Mouse (Mus musculus) urinary bladder, postnatal 10 days (tissue): Measurements from ENCODE around the gene Scrt2.

Source experiments
- DNase-seq: peaks from one replicate; pipeline ENCODE4 v3.0.0; 2022; ENCODE audit warnings: low spot score

Scrt2 gene

DNA sequence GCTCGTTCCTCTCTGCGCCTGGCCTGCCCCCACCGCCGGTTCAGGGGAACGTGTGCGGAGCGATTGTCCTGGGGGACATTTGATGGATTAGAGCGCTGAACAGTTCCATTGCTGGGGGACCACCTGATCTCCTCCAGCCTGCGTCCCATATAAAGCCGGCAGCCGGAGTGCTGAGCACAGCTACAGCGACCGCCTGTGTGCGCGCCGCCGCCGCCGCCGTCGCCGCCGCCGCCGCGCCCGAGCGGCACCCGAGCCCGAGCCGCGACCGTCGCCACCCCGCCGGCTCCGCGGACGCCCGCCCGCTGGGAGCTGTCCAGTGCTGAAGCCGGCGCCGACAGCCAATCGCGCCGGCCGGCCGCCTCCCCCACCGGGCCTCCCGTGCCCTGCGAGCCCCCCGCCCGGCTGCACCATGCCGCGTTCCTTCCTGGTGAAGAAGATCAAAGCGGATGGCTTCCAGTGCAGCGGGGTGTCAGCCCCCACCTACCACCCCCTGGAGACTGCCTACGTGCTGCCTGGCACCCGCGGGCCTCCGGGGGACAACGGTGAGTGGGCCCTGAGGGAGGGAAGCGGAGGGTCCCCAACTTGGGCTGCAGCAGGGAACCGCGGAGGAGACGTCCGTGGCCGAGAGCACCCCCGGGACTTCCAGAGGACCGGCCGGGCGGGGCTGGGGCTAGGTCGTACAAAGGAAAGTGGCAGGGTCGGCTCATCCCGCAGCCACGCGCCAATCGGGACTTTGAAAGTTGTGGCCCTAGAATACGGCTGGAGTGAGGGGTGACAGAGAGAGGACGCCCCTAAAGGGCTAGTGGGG is 516 bp downstream of the Scrt2 start:
- peak; percentile 51 for DNase-seq

DNA sequence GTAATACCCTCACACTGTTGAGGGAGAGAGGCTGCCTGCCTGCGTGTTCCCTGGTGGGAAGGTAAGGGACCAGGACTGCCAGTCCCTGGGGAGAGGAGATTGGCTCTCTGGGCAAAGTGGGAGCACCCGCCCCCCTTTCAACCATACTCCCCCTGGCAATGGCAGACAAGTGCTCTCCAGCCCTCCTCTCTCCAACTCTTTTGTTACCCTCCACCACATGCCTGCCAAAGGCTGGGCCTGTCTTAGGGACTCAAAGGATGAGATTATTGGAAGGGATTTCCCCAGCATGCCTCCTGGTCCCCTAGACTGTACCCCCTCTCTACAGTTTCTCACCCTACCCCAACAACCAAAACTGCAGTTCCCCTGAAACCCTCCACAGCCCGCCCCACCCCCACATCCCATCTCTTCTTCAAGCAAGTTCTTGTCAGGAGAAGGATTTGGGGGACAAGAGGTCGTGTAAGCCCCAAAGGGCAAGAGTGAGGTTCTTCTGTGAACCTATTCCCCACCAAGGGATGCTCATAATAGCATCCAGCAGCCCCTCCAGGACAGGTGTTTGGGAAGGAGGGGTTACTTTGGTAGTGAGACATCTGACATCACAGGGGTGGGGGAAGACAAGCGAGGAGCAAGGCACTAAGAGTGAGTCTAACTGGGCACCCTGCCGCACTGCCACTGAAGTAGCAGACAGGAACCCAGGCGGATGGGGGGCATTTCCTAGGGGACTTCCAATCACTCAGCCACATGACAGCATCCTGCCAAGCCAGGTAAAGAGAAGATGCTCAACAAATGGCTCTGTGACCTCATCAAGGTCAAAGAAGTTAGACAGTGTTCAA is 1.3 kb downstream of the Scrt2 start:
- no peak for DNase-seq

DNA sequence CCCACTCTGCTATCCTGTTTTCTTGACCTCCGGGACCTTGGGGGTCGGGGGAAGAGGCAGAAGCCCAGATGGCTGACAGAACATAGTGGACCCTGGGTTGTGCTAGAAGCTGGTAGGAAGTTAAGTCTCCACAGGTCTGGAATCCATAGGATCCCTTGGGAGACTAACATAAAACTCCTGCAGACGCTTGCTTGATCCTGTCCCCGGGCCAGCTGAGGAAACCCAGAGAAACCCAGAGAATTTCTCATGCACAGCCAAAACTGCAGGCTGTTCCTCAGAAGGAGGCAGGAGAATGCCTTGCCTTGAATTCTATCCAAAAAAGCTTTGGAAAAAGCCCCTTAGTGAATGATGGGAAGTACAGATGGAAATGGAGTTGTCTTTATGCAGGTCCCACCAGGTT is 2.1 kb downstream of the Scrt2 start:
- no peak for DNase-seq

DNA sequence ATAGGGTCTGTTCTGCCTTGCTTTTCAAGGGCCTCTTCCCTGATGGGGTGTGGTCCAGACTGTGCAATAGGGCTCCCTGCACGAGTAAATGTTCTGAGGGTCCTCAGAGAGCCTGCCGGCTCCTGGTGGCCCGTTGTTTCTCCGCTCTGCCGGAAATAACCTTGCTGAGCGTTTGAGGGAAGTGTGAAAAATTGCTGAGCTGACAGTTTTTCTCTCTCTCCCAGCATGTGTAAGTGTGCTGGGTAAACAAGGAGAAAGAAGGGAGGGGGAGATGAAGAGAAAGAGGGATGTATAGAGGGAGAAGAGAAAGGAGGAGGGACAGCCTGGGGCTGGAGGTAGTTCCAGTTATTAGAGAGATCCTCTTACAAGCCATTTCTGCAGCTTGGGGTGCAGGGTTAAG is 3.0 kb downstream of the Scrt2 start:
- no peak for DNase-seq

DNA sequence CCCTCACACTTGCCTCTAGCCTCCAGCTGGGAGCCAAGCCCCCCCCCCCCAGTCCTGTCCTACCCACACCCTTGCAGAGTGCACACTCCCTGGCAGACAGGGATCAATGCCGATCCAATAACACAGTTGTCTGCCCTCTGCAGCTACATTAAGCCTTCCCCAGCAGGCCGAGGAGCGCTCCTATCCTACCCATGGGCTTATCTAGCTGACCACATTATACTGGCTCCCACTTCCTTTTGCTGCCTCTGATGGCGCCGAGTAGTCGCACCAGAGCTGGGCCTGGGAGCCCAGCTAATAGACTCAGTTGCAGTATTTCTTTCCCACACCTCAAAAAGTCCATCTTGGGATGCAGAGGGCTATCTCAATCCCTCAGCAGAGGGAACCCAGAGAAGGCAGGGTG is 4.1 kb downstream of the Scrt2 start:
- DNase-seq, result no peak

DNA sequence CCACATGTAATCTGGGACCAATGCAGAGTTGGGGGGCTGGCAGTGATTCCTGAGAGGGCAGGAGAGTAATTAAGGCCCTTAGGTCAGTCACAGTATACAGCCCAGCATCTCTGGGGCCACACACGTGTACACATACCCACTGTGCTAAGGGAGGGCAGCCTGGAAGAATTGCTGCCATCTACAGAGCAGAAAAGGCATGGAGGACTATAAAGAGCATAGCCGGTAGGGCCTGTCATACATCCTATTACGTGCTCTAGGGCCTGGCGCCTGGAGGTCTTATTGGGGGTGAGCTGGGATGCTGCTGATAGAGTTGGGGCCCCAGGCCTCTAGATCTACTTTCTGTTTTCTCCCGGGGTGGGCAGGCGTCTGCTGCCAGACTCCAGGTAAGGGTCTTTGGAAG is 5.1 kb downstream of the Scrt2 start:
- DNase-seq, result no peak

DNA sequence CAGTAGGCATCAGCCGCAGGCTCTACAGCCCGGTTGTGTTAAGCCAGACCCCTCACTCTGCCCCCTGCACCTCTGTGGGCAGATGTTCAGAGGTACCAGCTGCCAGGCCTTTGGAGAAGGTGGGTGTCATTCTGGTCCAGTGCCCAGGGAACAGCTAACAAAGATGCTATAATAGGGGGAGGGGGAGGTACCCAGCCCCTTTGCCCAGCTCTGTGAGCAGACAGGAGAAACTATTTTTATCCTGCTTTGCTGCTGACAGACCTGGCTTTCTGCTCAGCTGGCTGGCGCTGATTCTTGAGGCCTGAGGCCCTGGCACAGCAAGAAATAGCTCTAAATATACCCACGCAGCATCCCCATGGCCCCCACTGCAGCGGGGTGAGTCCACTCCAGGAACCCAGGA is 5.8 kb downstream of the Scrt2 start:
- DNase-seq, result no peak

DNA sequence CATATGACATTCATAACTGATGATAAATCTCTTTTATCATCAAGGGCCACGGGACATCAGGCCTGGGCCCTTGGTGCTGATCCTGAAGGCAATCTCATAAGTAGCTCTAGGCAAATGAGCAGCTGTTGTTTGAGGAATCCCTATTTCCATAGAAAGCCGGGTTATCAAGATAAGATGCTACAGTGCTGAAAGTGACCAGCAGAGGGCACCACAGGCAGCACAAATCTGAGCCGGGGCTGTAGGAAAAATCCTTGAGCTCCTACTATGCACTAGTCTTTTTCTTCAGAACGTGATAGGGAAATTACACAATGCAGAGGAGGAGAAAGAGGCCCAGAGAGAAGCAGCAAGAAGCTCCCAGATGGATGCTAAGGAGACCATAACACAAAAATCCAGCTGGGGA is 7.7 kb downstream of the Scrt2 start:
- DNase-seq, result no peak

DNA sequence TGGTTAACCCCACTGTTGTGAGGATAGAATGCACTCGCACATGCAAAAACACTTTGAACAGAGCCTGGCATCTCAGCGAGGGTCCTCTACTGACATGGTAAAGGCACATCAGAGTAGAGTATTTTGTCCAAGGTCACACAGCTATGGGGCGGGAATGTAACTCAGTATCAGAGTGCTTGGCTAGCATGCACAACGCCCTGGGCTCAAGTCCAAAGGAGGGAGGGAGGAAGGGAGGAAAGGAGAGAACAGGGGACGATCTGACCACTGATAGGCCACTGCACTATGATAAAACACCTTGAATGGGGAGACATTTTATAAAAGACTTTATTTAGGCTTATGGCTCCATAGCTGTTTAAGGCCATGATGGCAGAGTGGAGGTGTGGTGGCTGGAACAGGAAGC is 8.3 kb downstream of the Scrt2 start:
- DNase-seq, result no peak

DNA sequence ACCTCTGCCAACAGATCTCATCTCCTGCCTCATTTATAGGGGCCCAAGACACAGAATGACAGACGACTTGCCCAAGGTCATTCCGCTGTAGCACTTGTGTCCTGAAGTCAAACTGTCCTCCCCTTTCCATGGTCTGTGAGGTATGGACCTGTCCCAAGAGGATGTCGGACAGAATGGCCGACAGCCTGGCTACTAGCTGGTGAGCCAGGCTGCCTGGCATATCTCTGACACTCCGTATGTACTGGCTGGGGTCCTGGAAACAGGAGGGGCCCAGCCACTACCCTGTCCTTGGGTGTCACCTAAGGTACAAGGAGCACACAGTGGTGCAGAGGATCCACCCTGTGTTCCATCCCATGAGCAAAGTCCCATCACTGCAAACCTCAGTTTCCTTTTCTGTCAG is 9.2 kb downstream of the Scrt2 start:
- DNase-seq, result no peak

DNA sequence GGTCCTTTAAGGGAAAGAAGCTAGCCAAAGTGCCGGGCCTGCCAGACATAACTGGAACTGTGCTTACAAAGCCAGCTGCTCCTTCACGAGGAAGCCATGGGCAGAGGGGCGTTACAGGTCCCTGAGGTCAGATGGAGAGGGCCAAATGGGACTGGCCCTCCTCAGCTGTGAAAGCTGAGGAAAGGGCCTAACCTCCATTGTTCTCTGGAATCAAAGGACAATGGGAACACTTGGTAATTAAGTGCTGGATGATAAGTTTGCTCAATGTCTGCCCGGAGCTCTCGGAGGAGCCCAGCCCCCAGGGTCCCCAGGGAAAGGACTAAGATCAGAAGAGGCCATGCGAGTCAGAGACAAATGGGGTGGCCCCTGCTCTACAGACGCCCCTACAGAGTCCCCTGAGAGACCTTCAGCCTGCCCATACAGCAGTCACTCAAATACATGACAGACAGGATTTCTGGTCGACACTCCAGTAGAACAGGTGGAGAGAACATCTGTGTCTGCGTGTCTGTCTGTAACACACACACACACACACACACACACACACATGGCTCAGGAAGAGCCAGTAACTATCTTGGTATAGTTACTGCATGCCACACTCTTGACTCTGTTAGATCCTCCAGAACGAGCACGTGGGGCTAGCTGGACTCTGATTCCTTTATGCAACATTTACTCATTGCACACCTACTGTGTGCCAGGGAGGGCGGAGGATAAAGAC is 10.2 kb downstream of the Scrt2 start:
- no peak for DNase-seq

DNA sequence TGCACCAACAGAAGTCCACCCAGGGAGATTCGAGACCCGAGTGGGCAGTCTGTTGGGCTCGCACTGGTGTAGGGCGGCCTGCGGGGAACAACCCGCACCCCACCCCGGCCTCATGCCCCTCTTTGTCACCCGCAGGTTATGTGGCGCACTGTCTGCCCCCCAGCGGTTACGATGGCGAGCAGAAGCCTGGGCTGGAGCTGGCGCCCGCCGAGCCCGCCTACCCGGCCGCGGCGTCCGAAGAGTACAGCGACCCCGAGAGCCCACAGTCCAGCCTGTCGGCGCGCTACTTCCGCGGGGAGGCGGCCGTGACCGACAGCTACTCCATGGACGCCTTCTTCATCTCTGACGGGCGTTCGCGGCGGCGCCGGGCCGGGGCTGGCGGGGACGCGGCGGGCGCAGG is 11.6 kb downstream of the Scrt2 start:
- DNase-seq, result no peak

DNA sequence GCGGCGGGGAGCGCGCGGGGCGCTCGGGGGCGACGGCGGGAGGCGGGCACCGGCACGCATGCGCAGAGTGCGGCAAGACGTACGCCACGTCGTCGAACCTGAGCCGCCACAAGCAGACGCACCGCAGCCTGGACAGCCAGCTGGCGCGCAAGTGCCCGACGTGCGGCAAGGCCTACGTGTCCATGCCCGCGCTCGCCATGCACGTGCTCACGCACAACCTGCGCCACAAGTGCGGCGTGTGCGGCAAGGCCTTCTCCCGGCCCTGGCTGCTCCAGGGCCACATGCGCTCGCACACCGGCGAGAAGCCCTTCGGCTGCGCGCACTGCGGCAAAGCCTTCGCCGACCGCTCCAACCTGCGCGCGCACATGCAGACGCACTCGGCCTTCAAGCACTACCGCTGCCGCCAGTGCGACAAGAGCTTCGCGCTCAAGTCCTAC is 12.0 kb downstream of the Scrt2 start:
- DNase-seq, result no peak

DNA sequence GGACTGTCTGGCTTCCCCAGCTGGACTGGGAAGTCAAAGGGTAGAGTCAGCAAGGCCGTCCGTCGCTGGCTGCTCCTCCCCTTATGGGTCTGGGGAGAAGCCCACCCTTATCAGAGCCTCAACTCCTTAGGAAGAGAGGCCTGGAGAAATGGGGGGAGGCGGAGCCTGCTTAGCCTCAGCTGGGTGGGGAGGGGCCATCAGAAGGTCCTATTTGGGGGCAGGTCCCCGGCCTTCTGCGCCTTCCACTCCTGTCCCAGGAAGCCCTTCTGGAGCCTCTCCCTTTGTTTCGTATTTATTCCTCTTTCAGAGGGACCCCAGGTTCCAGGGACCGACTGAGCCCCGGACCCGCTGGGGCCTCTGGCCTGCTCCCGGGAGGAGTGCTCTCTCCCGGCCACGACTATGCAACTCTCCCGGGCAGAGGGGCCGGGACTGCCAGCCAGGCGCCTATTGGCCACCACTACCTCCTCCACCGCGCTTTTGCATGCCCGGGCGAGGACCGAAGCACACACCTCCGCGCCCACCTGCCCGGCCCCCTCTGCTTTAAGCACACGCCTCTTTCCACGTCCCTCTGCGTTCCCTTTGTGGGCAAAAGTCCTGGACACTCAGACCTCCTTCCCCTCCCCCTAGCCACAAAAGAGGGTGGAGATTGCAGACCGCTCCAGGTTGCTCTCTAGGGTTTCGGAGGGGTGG is 13.7 kb downstream of the Scrt2 start:
- DNase-seq, result no peak

DNA sequence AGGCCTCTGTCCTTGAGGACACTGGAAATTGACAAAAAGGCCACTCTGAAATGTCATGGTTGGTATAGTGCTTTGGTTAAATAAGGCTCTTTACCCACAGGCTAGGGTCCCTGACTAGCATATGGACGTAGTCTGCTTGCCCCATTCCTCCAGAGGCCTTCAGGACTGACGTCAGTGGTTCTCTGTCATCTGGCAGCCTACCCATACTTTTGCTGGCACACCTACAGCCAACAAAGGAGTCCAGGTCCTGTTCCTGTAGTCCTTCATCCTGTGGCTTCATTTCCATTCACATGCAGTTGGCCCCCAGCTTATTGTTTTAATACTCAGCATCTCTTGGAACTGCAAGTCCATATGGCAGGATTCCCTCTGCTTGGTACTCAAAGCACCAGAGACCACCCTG is 15.6 kb downstream of the Scrt2 start:
- no peak for DNase-seq

DNA sequence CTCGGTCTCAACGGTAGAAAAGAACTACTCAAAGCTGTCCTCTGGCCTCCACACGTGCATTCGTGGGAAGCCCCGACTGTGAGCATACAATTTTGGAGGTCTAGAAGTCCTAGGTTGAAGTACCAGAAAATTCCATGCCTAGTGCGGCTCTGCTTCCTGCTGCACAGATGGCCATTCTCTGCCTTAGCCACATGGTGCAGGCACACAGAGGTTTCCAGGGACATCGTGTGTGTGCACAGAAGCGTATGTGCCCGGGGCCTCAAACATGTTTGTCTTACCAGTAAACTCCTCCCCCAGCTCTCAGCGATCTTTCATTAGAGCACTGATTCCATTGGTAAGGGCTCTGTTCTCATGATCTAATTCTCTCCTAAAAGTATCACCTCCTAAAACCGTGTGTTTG is 16.6 kb downstream of the Scrt2 start:
- DNase-seq, result no peak

DNA sequence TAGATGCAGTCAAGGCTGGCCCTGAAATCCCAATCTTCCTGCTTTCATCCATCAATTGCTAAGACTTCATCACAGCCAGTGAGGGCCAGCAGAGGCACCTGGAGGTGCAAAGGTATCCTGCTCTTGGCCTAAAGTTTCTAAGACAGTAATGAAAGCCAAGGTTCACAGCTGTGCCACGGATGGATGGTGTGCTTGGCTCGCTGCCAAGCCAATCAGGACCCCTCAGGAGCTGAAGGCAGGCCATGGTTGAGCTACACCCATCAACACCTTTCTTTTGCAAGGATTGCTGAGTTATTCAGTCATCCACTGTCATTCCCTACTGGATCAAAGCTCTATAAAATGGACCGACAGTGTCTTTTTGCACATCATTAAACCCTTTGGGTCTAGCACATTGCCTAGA is 18.2 kb downstream of the Scrt2 start:
- DNase-seq, result no peak

DNA sequence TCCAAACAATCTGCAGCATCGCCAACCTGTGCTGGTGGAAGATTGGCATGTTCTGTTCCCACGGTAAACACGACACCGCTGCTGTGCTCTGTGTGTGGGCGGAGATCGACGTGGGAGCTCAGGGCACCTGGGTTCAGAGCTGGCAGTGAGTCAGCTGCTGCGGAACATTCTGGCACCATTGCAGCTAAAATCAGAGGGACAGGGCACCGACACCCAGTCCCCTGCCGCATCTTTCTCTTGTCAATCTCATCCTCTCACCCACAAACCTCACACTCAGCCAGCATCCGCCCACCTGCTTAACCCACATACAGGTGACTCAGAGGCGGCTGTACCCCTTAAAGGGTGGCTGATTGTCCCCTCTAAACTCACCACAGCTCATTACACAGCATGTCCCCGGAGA is 20.4 kb downstream of the Scrt2 start:
- DNase-seq, result no peak

DNA sequence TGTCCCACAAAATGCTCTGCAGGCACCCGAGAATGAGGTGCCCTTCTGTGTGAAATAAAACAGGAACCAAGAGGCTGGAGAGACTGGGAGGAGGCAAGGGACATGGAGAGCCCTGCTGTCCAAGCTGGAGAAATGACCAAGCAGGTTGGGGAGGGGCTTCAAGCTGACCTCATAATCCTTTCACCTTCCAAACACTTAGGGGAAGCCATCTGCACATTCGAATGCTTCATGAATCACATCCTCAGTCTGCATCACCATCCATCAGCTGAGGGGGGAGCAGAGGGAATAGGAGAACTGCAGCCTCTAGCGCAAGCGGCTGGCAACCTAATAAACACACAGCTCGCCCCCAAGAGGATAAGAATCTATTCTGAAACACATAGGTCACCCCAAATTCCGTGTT is 21.0 kb downstream of the Scrt2 start:
- no peak for DNase-seq

DNA sequence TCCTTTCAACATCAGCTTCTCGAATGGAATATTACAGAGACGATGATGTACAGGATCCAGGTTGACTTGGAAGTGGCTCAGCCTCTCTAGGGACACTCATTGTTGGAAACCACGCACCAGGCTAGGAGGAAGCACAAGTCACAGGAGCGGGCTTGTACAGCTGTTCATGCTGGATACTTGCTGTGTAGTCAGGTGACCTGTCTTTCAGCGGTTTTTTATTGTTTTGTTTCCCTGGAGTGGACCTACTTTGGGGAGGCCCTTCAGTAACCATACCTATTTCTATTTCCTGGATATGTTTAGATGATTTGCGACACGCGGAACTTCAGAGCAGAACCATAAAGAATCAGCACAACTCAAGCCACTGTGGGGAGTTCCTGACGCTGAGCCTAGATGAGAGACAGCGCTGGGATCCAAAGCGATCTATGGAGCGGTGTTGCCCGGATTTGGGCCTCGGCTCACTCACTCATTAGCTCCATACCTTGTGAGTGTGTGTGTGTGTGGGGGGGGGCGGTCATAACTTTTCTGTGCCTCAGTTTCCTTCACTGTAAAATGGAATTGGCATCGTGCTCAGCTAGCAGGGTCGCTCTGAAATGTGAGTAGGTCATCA is 23.5 kb downstream of the Scrt2 start:
- DNase-seq, result no peak

DNA sequence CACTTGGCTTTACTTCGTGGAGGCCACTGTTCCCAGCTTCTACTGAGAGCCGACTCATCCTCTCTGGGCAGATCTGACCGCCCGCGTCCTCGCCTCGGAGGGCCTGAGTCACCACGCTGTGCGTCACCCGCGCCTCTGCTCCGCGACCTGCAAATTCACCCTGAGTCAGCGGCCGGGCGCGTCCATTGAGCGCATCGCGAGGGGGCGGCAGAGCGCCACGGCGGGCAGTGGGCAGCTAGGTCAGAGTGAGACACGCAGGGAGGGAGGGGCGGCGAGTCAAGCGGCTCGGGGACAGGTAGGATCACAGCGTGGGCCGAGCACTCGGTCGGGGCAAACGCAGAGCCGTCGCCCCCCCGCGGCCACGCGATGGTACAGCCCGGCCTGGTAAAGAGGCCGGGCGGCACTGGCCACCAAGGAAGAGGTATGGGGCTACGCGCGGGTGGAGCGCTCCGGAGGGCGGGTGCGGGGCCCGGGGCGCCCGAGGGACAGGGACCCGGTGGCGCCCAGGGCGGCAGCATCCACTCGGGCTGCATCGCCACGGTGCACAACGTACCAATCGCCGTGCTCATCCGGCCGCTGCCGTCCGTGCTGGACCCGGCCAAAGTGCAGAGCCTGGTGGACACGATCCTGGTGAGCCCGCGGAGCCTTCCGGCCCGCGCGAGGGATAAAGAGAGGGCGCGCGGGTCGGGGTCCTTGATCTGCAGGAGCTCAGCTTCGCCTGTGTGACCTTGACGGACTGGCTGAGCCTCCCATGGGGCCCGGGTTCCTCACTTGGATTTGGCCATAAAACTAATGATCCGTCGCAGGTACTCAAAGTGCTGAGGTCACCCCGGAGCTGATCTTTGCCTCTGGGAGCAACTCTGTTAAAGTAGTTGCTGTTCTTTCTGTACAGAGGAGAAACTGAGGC is 24.2 kb downstream of the Scrt2 start, which contains the start of gene Srxn1:
TSS of gene Srxn1 (plus strand) at position 199 of the 907 bp plus-strand sequence.
- DNase-seq, result peak; percentile 60
